Mouse (Mus musculus) erythroblast, adult 5-6 weeks (primary cell): Measurements from ENCODE around the gene Creb3l1. TPM values are rescaled to one million over a fixed set of nuclear protein-coding genes. Genes with fewer than 3 reads are reported as not detected.

Source experiments
- ATAC-seq: replicated peaks from 2 replicates; pipeline ENCODE4 v1.8.0; 2016; ENCODE audit warnings: moderate number of reproducible peaks, mild to moderate bottlenecking, moderate TSS enrichment, inconsistent platforms; ENCODE audit not compliant: poor library complexity, low FRiP score, severe bottlenecking
- total RNA-seq, 2 experiments: library from RNA; stranded (forward) in 1 of 2; stranded (reverse) in 1 of 2; fragments of 150-400 nt in 1 of 2; fragments of 200-764, 138-1000 nt in 1 of 2; gene quantifications; 2 replicates each; pipeline versions ENCODE4 v1.2.3 to v1.2.4; 2015 to 2017; ENCODE audit warnings: low replicate concordance in 2 of 2

Creb3l1 gene
- total RNA-seq, 2 experiments from 2014 or later: 0.38 to 0.68 TPM

GRCm38 (mm10) chr2:91949411-91950274 lies 74.7 kb downstream of the Creb3l1 start:
- peak; percentile 36 for ATAC-seq

- 0 out of 2 replicates have a peak, but pooled peaks have one; percentile 24 for ATAC-seq
Measured at GRCm38 (mm10) chr2:91948792-91949241, 75.5 kb downstream of the Creb3l1 start.

- ATAC-seq: peak; percentile 31
Measured at GRCm38 (mm10) chr2:91948151-91948509, 76.2 kb downstream of the Creb3l1 start.

GRCm38 (mm10) chr2:91947397-91948150 lies 76.7 kb downstream of the Creb3l1 start:
- peak; percentile 45 for ATAC-seq

GRCm38 (mm10) chr2:91946836-91947235 lies 77.5 kb downstream of the Creb3l1 start:
- no peak for ATAC-seq

GRCm38 (mm10) chr2:91945483-91945882 lies 78.8 kb downstream of the Creb3l1 start, which contains the start of gene Gm9821:
Gene Gm9821 (plus strand): TSS chr2:91945703.
- ATAC-seq: no peak

- peak; percentile 50; the same call in 1 of the 2 replicates for ATAC-seq
Measured at GRCm38 (mm10) chr2:91944170-91944950, 79.9 kb downstream of the Creb3l1 start.

- ATAC-seq: 0 out of 2 replicates have a peak, but pooled peaks have one; percentile 21
Measured at GRCm38 (mm10) chr2:91942356-91942755, 81.9 kb downstream of the Creb3l1 start.

GRCm38 (mm10) chr2:91939303-91939935 lies 84.9 kb downstream of the Creb3l1 start:
- no peak for ATAC-seq

GRCm38 (mm10) chr2:91936154-91936553 lies 88.1 kb downstream of the Creb3l1 start:
- no peak for ATAC-seq

GRCm38 (mm10) chr2:91934826-91935525 lies 89.3 kb downstream of the Creb3l1 start:
- no peak for ATAC-seq

GRCm38 (mm10) chr2:91934016-91934415 lies 90.3 kb downstream of the Creb3l1 start:
- ATAC-seq: no peak

- no peak for ATAC-seq
Measured at GRCm38 (mm10) chr2:91933471-91933870, 90.8 kb downstream of the Creb3l1 start.

GRCm38 (mm10) chr2:91932737-91933350 lies 91.5 kb downstream of the Creb3l1 start:
- no peak for ATAC-seq
